Mouse (Mus musculus): Measurements from ENCODE around the gene Ccdc188. TPM values are rescaled to one million over a fixed set of nuclear protein-coding genes. Genes with fewer than 3 reads are reported as not detected.

Gene Ccdc188
- not detected for polyA plus RNA-seq (2017; shearing (Covaris generic))

GRCm38 (mm10) chr16:18217579-18217978 is at the start of gene Ccdc188:
Gene Ccdc188, plus strand, starts transcription at chr16:18217879.

GRCm38 (mm10) chr16:18234671-18235388 is 17.2 kb downstream of the Ccdc188 start, which contains the start of gene Zdhhc8:
Gene Zdhhc8, minus strand, starts transcription at chr16:18235136.

GRCm38 (mm10) chr16:18248433-18249363 is 31.0 kb downstream of the Ccdc188 start, which contains the start of the genes Trmt2a and Ranbp1:
Gene Trmt2a, plus strand, starts transcription at chr16:18248679.
Gene Ranbp1, minus strand, starts transcription at chr16:18248732.

GRCm38 (mm10) chr16:18258221-18258620 is 40.5 kb downstream of the Ccdc188 start, which contains the start of gene Gm49776:
Gene Gm49776, minus strand, starts transcription at chr16:18258321.

Other genes starting within 250 kb of the Ccdc188 start
- gene Vpreb2, start 237.5 kb upstream of the Ccdc188 start, polyA plus RNA-seq (2017; shearing (Covaris generic)): not detected
- gene Dgcr6, start 165.0 kb upstream of the Ccdc188 start, polyA plus RNA-seq (2017; shearing (Covaris generic)): 34.4 TPM
- 4.8 TPM for gene Prodh, start 127.7 kb upstream of the Ccdc188 start, polyA plus RNA-seq (2017; shearing (Covaris generic))
- gene Rtn4r, start 90.2 kb upstream of the Ccdc188 start, polyA plus RNA-seq (2017; shearing (Covaris generic)): not detected
- 14.6 TPM for gene Zdhhc8, start 17.3 kb downstream of the Ccdc188 start, polyA plus RNA-seq (2017; shearing (Covaris generic))
- gene Trmt2a, start 30.8 kb downstream of the Ccdc188 start, polyA plus RNA-seq (2017; shearing (Covaris generic)): 98.7 TPM
- 251 TPM for gene Ranbp1, start 30.9 kb downstream of the Ccdc188 start, polyA plus RNA-seq (2017; shearing (Covaris generic))
- not detected for gene Gm49776, start 40.4 kb downstream of the Ccdc188 start, polyA plus RNA-seq (2017; shearing (Covaris generic))
- 30.2 TPM for gene Dgcr8, start 71.4 kb downstream of the Ccdc188 start, polyA plus RNA-seq (2017; shearing (Covaris generic))
- 56.4 TPM for gene Tango2, start 130.2 kb downstream of the Ccdc188 start, polyA plus RNA-seq (2017; shearing (Covaris generic))
- gene Arvcf, start 130.3 kb downstream of the Ccdc188 start, polyA plus RNA-seq (2017; shearing (Covaris generic)): 2.8 TPM
- 37.7 TPM for gene Txnrd2, start 208.5 kb downstream of the Ccdc188 start, polyA plus RNA-seq (2017; shearing (Covaris generic))
- gene Comt, start 209.0 kb downstream of the Ccdc188 start, polyA plus RNA-seq (2017; shearing (Covaris generic)): 58.4 TPM

All from CD4-positive, CD25-positive, alpha-beta regulatory T cell (primary cell).